Mouse (Mus musculus) lung, adult 18-20 months (tissue): Measurements from ENCODE around the gene Crls1.

ENCODE experiments used
- DNase-seq, 2 experiments: peaks; one replicate each; pipeline ENCODE4 v3.0.0; 2022; ENCODE audit warnings: mixed read lengths in 2 of 2

Gene Crls1

DNA sequence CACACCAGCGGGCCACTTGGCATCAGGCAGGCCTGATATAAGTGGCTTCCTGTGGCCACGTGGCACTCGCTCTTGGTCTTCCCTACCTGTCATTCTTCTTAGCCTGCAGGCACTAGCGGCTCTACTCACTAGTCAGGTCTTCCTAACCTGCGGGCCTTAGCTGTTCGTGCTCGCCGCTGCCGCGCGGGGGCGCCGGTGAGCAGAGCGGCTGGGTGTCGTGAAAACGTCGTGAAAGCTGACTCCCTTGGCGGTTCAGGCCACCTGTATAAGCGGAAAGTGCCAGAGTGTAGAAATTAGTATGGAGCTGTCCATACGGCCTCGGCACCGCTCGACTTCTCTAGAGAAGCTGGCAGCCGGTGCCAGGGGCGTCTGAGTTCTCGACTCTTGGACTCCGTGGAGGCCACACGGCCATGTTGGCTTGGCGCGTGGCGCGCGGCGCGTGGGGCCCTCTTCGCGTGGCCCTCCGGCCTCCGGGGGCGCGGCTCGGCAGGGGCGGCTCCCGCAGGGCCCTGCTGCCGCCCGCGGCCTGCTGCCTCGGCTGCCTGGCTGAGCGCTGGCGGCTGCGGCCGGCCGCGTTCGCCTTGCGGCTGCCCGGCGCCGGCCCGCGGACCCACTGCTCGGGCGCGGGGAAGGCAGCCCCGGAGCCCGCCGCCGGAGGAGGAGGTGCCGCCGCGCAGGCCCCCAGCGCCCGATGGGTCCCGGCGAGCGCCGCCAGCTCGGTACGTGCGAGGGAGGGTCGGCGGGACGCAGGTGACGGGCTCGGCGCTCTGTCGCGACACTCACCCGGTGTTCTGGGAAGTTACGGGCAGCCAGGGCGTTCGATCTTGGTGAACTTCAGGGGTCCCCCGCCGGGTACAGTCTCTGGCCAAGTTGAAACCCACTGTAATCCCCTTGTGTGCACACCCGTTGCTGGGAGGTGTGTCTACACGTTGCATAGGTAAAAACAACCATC, at the start of gene Crls1:
Crls1 (plus strand) TSS at position 260 of the 952 bp plus-strand sequence.
- DNase-seq: peak; percentile 96

GRCm38 (mm10) chr2:132802976-132803375, 43.5 kb upstream of the Crls1 start:
- DNase-seq: no peak

DNA sequence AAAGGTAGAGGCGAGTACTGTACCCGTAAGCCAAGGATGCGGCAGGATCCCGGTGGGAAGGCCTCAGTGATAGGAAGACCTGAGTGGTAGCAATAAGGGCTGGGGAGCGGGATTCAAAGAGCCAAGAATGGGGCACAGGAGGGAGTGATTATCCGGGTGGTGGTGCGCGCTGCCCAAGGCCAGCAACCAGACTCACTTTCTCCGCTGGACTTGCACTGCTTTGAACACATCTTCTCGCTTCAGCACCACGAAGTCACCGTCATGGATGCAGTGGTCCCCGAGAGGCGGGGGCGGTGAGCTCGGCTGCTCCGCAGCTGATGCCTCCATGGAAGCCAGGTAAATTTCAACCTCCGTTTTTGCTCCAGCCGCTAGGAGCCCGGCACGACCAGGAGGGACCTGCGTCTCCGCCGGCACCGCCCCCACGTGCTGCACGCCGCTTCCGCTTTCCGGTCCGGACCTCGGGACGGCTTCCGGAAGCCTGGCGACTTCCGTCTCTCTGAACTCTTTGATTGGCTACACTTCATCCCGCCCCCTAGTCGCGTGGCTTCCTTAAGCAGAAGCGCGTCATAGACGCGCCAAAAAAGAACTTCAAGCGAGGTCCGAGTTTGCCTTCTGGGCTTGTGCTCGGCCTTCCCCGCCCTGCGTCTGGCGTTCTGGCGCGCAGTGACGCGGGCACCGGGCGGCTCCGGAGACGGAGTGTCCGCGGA, 30.7 kb upstream of the Crls1 start, which contains the start of the genes Trmt6 and Mcm8:
Trmt6 (minus strand) TSS at position 448 of the 707 bp plus-strand sequence.
Mcm8 (plus strand) TSS at position 534 of the 707 bp plus-strand sequence.
- peak; percentile 91 to 94 for DNase-seq

GRCm38 (mm10) chr2:132841071-132841470, 5.4 kb upstream of the Crls1 start:
- no peak for DNase-seq

- no peak for DNase-seq
Observed at GRCm38 (mm10) chr2:132847581-132847980, 1.1 kb downstream of the Crls1 start.

DNA sequence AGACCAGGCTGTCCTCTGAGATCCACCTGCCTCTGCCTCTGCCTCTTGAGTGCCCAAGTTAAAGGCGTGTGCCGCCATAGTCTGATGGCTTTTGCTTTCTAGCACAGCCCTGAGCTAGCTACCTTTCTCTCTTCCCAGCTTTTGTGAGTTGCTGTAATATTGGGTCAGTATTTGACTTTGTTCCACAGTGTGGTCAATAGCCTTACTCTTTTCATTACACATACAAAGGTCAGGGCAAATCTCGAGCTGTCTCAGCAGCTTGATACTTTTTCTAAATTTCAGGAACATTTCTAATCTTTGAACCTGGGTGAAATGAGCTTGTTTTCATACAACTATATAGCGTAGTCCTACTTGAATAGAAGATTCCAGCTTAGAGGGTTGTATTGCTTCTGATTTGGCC, 1.9 kb downstream of the Crls1 start:
- no peak for DNase-seq

DNA sequence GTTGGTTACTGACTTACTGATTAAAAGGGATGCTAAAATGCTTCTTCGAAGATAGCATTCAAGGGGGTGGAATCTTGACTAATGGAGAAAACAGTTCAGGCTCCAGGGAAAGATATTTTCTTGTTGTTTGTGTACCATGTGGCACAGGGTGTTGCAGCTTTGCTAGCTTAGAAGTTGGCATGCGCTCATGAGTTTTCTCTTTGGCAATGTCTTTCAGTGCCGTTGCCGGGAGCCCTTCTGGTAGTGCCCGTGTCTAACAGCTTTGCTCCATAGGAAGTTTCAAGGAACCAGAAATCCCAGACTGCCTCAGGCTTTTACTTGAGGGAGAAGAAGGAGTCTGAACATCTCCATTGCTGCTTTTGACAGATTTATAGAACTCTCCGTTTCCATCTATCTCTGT, 2.7 kb downstream of the Crls1 start:
- no peak for DNase-seq

- DNase-seq: no peak
Observed at GRCm38 (mm10) chr2:132853051-132853450, 6.6 kb downstream of the Crls1 start.

GRCm38 (mm10) chr2:132856333-132856732, 9.9 kb downstream of the Crls1 start:
- DNase-seq: no peak

DNA sequence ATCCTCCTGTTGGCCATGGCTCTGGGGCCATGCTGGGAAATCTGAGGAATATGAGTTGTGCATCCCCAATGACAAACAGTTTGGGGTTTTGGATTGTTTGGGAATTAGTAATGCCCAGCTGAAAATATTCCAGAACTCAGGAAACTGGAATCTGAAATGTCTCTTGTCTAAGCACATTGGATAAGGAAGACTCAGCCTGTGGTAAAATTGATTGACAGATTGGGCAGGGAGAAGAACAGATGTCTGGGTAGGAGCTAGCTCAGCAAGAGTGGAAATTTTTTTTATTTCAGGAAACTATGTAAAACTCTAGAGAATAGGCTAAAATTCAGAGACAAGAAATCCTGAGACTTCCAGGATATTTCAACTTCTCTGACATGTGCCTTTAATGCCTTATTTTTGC, 14.0 kb downstream of the Crls1 start:
- no peak for DNase-seq

DNA sequence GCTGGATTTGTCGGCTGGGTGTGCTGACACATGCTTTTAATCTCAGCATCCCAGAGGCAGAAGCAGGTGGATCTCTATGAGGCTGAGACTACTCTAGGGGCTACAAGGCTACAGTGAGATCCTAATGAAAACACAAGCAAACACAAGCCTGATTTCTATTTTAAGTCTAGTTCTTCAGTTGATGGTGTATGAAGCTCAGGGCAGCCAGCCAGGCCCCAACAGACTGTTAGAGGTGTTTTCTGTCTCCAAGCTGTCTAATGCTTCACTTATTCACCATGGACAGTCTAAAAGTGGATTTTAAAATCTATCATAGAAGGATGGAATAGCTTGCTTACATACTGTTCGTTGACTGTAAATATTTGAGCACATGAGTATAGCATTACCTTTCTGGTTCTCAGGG, 15.0 kb downstream of the Crls1 start:
- no peak for DNase-seq

- no peak for DNase-seq
Observed at GRCm38 (mm10) chr2:132863325-132863724, 16.9 kb downstream of the Crls1 start.

DNA sequence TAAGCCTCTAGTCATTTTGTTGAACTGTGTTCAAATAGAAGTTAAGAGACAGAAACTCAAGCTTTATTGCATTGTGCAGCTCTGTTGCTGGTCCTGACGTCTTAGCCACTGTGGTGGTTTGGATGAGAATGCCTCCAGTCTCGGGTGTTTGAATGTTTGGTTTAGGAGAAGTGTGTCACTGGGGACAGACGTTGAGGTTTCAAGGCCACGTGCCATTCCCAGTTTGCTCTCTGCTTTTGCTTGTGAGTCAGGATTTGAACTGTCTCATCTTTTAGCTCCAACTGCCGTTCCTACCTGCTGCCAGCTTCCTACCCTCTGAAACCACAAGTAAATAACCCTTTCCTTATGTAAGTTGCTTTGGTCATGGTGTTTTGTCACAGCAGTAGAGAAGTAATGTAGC, 21.1 kb downstream of the Crls1 start:
- DNase-seq: no peak

GRCm38 (mm10) chr2:132869682-132870081, 23.2 kb downstream of the Crls1 start:
- no peak for DNase-seq

DNA sequence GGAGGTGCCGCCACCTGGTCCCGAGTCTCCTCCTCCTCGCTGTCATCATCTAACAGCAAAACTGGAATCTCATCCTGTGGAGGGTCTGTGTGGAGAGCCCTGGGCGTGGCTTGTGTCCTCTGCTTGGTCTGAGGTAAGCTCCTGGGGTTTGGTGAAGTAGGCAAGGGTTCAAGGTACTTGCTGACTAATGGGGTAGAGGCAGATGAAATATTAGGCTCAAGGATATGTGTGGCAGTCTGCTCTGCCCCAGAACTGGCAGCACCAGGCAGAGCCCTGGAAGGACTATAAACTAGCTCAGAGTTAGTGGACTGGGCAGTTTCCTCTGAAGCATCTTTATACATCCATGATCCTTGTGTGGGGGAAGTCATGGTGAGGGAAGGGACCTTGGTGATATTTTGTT, 23.8 kb downstream of the Crls1 start:
- DNase-seq: no peak

GRCm38 (mm10) chr2:132871663-132872062, 25.2 kb downstream of the Crls1 start:
- DNase-seq: no peak

DNA sequence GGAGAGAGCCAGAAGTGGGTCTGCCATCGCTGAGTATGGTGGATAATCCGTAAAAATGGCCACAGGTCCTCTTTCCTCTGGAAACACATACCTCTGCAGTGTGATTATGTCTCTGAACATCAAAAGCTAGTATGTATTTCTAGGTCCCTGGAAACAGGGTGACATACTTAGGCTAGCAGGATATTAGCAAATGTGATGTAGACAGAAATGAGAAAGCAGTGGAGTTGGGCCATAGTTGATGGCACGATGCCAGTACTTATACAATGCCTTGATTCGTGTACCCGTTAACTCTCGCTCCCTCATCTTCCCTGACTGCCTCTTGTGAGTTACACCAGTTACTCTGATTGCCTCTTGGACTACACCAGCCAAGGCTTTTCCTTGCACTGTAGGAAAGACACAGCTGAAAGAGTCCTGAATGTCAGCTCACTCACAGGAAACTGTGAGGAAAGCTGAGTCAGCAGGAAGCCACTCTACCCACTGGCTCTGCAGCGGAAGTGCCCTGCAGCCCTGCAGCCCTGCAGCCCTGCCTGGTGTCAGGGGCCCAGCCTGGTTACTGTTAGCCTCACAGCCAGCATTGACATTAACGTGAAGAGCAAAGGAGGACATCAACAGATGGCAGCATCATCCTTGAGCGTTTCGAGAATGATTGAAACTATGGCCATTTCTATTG, 27.3 kb downstream of the Crls1 start:
- DNase-seq: no peak

GRCm38 (mm10) chr2:132876991-132877390, 30.5 kb downstream of the Crls1 start:
- no peak for DNase-seq

DNA sequence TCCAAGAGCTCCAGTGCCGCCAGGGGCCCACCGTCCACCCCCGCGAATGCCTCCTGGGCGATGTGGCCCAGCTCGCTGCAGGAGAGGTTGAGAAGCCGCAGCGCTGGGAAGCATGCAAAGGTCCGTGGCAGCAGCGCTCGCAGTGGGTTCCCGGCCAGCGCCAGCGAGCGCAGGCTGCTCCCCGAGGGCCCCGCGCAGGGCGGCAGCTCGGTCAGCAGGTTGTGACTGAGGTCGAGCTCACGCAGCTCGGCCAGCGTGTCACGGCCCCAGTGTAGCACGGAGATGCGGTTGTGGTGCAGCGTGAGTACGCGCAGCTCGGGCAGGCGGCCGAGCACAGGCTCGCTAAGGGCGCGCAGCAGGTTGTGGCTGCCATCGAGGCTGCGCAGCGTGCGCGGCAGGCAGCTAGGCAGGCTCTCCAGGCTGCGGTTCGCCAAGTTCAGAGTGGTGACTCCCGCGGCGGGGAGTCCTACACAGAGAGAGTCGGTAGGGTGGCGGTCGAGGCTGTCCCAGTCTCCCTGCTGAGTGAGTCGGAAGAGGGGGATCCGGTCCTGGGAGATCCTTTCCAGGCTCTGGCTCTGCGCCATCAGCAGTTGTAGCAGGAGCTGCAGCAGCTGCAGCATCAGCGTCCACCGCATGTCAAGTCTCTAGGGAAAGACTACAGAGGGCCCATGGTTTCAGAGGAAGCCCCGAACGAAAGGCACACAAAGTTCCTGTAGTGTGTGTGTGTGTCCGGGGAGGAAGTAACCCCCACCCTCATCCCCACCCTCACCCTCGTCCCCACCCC, 33.0 kb downstream of the Crls1 start:
- no peak for DNase-seq

- DNase-seq: peak in 1 of 2 experiments; percentile 11
Observed at GRCm38 (mm10) chr2:132880844-132881645, 34.6 kb downstream of the Crls1 start, which contains the start of gene Lrrn4. TSS of gene Lrrn4 (minus strand) at chr2:132880891.

GRCm38 (mm10) chr2:132884303-132884967, 38.0 kb downstream of the Crls1 start:
- DNase-seq: no peak
